13 mouse cellular contexts compared by ENCODE assay signal in genomic region chr6:118012987-118013866, GRCm38 (mm10). TPM values are rescaled to one million over a fixed set of nuclear protein-coding genes. Genes with fewer than 3 reads are reported as not detected.
DNase-seq lines count a peak whose midpoint lies in the region; ATAC-seq and TF ChIP-seq lines count a peak whose summit lies in the region.
"Had no signal": no experiment of that assay in that cellular context is flagged by ENCODE, and none has a peak within 500 bp of the region (broad histone marks: within the 10 kb centered on the region; RNA-seq: fewer than 3 reads in every experiment).

No protein-coding gene starts in this region.

- no peak for DNase-seq in cerebellum, postnatal 4 days (ENCODE audit: low spot score in 2 of 2)
- DNase-seq in right cerebral cortex, adult 18-20 months, result peak; percentile 91
- DNase-seq in right cerebral cortex, postnatal 4 days, result no peak
- DNase-seq in left cerebral cortex, adult 8-10 months (ENCODE audit: low spot score in 2 of 2), result peak; percentile 70 to 88
- no peak for DNase-seq in ovary, postnatal 10 days (ENCODE audit: low spot score)
- no peak for DNase-seq in kidney, postnatal 25 days

- peaks cover 25% of the 10 kb centered on the region for H3K27me3 ChIP-seq in intestine, postnatal 0 days (replicated peaks; ENCODE audit: control insufficient read depth, insufficient read depth, low read length)

- H3K9ac ChIP-seq in intestine, postnatal 0 days (ENCODE audit: low read depth, low read length), result no peak overlapping the region
- H3K9ac ChIP-seq: heart, embryonic 15.5 days; liver, embryonic 14.5 days; neural tube, embryonic 13.5 days had no signal

- ATAC-seq in cerebellum, adult (ENCODE audit: insufficient number of reproducible peaks, low FRiP score, low TSS enrichment), result peak; percentile 70
- no peak for ATAC-seq in intestine, postnatal 0 days

- WGBS in intestine, postnatal 0 days, result 79% methylated on average over 11 of the region's 11 CpGs

- no peak overlapping the region for H3K4me2 ChIP-seq in intestine, postnatal 0 days (replicated peaks; ENCODE audit: low read depth)
- H3K4me2 ChIP-seq: heart, embryonic 15.5 days; neural tube, embryonic 13.5 days had no signal

- H3K4me3 ChIP-seq in intestine, postnatal 0 days (ENCODE audit: low read depth, low read length), result no peak overlapping the region
- H3K4me3 ChIP-seq: heart, embryonic 15.5 days; neural tube, embryonic 13.5 days had no signal

- no peaks in the 10 kb centered on the region for H3K4me1 ChIP-seq in intestine, postnatal 0 days (replicated peaks; ENCODE audit: control insufficient read depth, insufficient read depth, low read length)

- TF ChIP-seq CTCF in intestine, postnatal 0 days (IDR thresholded peaks at IDR 0.05; ENCODE audit: low read depth), result no peak

- H3K36me3 ChIP-seq in intestine, postnatal 0 days (ENCODE audit: control insufficient read depth, insufficient read depth), result no peaks in the 10 kb centered on the region
- H3K36me3 ChIP-seq: G1E; heart, embryonic 15.5 days; neural tube, embryonic 13.5 days had no signal

- H3K9me3 ChIP-seq in intestine, postnatal 0 days (ENCODE audit: control insufficient read depth), result no peaks in the 10 kb centered on the region
- H3K9me3 ChIP-seq: G1E; heart, embryonic 15.5 days; neural tube, embryonic 13.5 days had no signal

- no peak overlapping the region for H3K27ac ChIP-seq in intestine, postnatal 0 days (ENCODE audit: low read depth, low read length)
- H3K27ac ChIP-seq: heart, embryonic 15.5 days; kidney, postnatal 0 days; liver, embryonic 14.5 days; neural tube, embryonic 13.5 days had no signal

RNA-seq across cellular contexts. Expression of gene Rasgef1a, which starts 2.0 kb away (rescaled TPM):
- total RNA-seq in left cerebral cortex, adult 8-10 months (2022), result 100 to 1,000 TPM; 191 to 234 (median 206) TPM
- polyA plus RNA-seq in intestine, postnatal 0 days (2015; fragmentation: Nextera tagmentation; extraction: Ambion mirVana), result 0.07 and 0.25 TPM in 2 replicates
- polyA plus RNA-seq: G1E had no signal

Comparison
In these comparisons a context has a peak if more than half of its experiments do, and no peak if none do; other contexts are left out.
1. DNase-seq: peak in right cerebral cortex, adult 18-20 months (single experiment) and left cerebral cortex, adult 8-10 months (2 of 2); none in cerebellum, postnatal 4 days (0 of 2), right cerebral cortex, postnatal 4 days (single experiment), ovary, postnatal 10 days (single experiment) and kidney, postnatal 25 days (0 of 2).